ENCODE assay signal across 22 mouse cellular contexts in genomic region chr3:149370517-149371227, GRCm38 (mm10).
DNase-seq lines count a peak whose midpoint lies in the region; ATAC-seq and TF ChIP-seq lines count a peak whose summit lies in the region.
"Had no signal": no experiment of that assay in that cellular context is flagged by ENCODE, and none has a peak within 500 bp of the region (broad histone marks: within the 10 kb centered on the region; RNA-seq: fewer than 3 reads in every experiment).

No protein-coding gene starts in this region.

- WGBS in kidney, adult 2 months, result 75% methylated on average over 6 of the region's 6 CpGs
- 85% methylated on average over 6 of the region's 6 CpGs for WGBS in intestine, embryonic 15.5 days
- WGBS in intestine, embryonic 16.5 days, result 84% methylated on average over 6 of the region's 6 CpGs

- ATAC-seq in intestine, embryonic 15.5 days, result 0 out of 2 replicates have a peak, but pooled peaks have one; percentile 65
- ATAC-seq in intestine, embryonic 16.5 days, result peak; percentile 85
- ATAC-seq: forebrain, embryonic 14.5 days had no signal

- no peaks in the 10 kb centered on the region for H3K9me3 ChIP-seq in intestine, embryonic 15.5 days
- H3K9me3 ChIP-seq in intestine, embryonic 16.5 days (ENCODE audit: control insufficient read depth, low read length), result no peaks in the 10 kb centered on the region
- H3K9me3 ChIP-seq: embryonic facial prominence, embryonic 13.5 days; embryonic facial prominence, embryonic 15.5 days; forebrain, embryonic 10.5 days; forebrain, embryonic 12.5 days had no signal

- no peak overlapping the region for H3K4me2 ChIP-seq in intestine, embryonic 15.5 days (replicated peaks)
- no peak overlapping the region for H3K4me2 ChIP-seq in intestine, embryonic 16.5 days (ENCODE audit: low read depth, low read length)
- H3K4me2 ChIP-seq: embryonic facial prominence, embryonic 13.5 days; embryonic facial prominence, embryonic 15.5 days; forebrain, embryonic 12.5 days had no signal

- no peak overlapping the region for H3K27ac ChIP-seq in kidney, adult 2 months (ENCODE audit: insufficient read depth, low read depth, low read length)
- H3K27ac ChIP-seq in intestine, embryonic 15.5 days, result no peak overlapping the region
- peak overlapping the region; percentile 41; the same call in 1 of the 2 replicates for H3K27ac ChIP-seq in intestine, embryonic 16.5 days (ENCODE audit: low read length)
- H3K27ac ChIP-seq: embryonic facial prominence, embryonic 13.5 days; embryonic facial prominence, embryonic 15.5 days; forebrain, embryonic 10.5 days; forebrain, embryonic 12.5 days had no signal

- no peaks in the 10 kb centered on the region for H3K27me3 ChIP-seq in kidney, adult 2 months (replicated peaks; ENCODE audit: control insufficient read depth, insufficient read depth, low read length)
- H3K27me3 ChIP-seq in intestine, embryonic 15.5 days (replicated peaks), result no peaks in the 10 kb centered on the region
- no peaks in the 10 kb centered on the region for H3K27me3 ChIP-seq in intestine, embryonic 16.5 days (replicated peaks; ENCODE audit: control insufficient read depth, insufficient read depth, low read length)
- H3K27me3 ChIP-seq: embryonic facial prominence, embryonic 13.5 days; embryonic facial prominence, embryonic 15.5 days; forebrain, embryonic 12.5 days had no signal

- no peak for TF ChIP-seq CTCF in kidney, adult 2 months (conservative IDR thresholded peaks at IDR 0.05; ENCODE audit: insufficient read depth, insufficient read length, low read depth, low read length)

- TF ChIP-seq POLR2A in kidney, adult 2 months (IDR thresholded peaks at IDR 0.05; ENCODE audit: low read depth, low read length), result no peak

- H3K4me1 ChIP-seq in kidney, adult 2 months (ENCODE audit: control insufficient read depth, insufficient read depth, low read length), result peaks cover 3% of the 10 kb centered on the region; the same call in 1 of the 2 replicates
- H3K4me1 ChIP-seq in intestine, embryonic 15.5 days (replicated peaks), result no peaks in the 10 kb centered on the region
- H3K4me1 ChIP-seq in intestine, embryonic 16.5 days (ENCODE audit: control insufficient read depth, insufficient read depth, low read length), result no peaks in the 10 kb centered on the region; the same call in 1 of the 2 replicates
- H3K4me1 ChIP-seq: embryonic facial prominence, embryonic 13.5 days; embryonic facial prominence, embryonic 15.5 days; forebrain, embryonic 10.5 days; forebrain, embryonic 12.5 days had no signal

- H3K36me3 ChIP-seq in kidney, adult 2 months (ENCODE audit: control insufficient read depth, insufficient read depth, low read length), result no peaks in the 10 kb centered on the region
- H3K36me3 ChIP-seq in intestine, embryonic 15.5 days, result no peaks in the 10 kb centered on the region
- H3K36me3 ChIP-seq in intestine, embryonic 16.5 days (ENCODE audit: control insufficient read depth, insufficient read depth, low read length), result no peaks in the 10 kb centered on the region
- H3K36me3 ChIP-seq: embryonic facial prominence, embryonic 13.5 days; embryonic facial prominence, embryonic 15.5 days; forebrain, embryonic 10.5 days; forebrain, embryonic 12.5 days had no signal

- no peak overlapping the region for H3K9ac ChIP-seq in intestine, embryonic 15.5 days
- no peak overlapping the region for H3K9ac ChIP-seq in intestine, embryonic 16.5 days (ENCODE audit: low read depth, low read length)
- H3K9ac ChIP-seq: embryonic facial prominence, embryonic 13.5 days; embryonic facial prominence, embryonic 15.5 days; forebrain, embryonic 12.5 days had no signal

- no peak overlapping the region for H3K4me3 ChIP-seq in kidney, adult 2 months (ENCODE audit: insufficient read depth, low read depth, low read length)
- no peak overlapping the region for H3K4me3 ChIP-seq in intestine, embryonic 15.5 days (replicated peaks)
- no peak overlapping the region for H3K4me3 ChIP-seq in intestine, embryonic 16.5 days (ENCODE audit: low read length)
- H3K4me3 ChIP-seq: embryonic facial prominence, embryonic 13.5 days; embryonic facial prominence, embryonic 15.5 days; erythroblast, embryonic 14.5 days; forebrain, embryonic 10.5 days; forebrain, embryonic 12.5 days had no signal

- DNase-seq in kidney, adult 2 months, result peak; percentile 61
- no peak for DNase-seq in kidney, postnatal 25 days
- no peak for DNase-seq in frontal cortex, postnatal 10 days (ENCODE audit: low spot score in 2 of 2)
- no peak for DNase-seq in neural tube, embryonic 10.5 days (ENCODE audit: extremely low spot score, low spot score)
- DNase-seq: adrenal gland, adult 2 months; adrenal gland, postnatal 10 days; adrenal gland, postnatal 25 days; cerebellum, adult 11 months; cerebellum, adult 18-20 months; cerebellum, adult 8-10 months; cerebellum, adult 9-11 months; cerebellum, postnatal 14 days; cerebellum, postnatal 36 days; embryo, embryonic 11 days had no signal
